Mouse (Mus musculus) testis, postnatal 14 days (tissue): ENCODE measurements around the gene Olfr143.

Source experiments
- DNase-seq: peaks from one replicate; pipeline ENCODE4 v3.0.0; 2021; ENCODE audit warnings: low spot score

Olfr143 gene

GRCm38 (mm10) chr9:38252474-38252873, at the start of gene Olfr143:
Gene Olfr143 (plus strand): TSS chr9:38252774.
- DNase-seq, result no peak

- no peak for DNase-seq
These were observed 44.5 kb upstream of the Olfr143 start, which contains the start of gene Olfr893 for GRCm38 (mm10) chr9:38208065-38208464. Gene Olfr893 (plus strand): TSS chr9:38208365.

DNA sequence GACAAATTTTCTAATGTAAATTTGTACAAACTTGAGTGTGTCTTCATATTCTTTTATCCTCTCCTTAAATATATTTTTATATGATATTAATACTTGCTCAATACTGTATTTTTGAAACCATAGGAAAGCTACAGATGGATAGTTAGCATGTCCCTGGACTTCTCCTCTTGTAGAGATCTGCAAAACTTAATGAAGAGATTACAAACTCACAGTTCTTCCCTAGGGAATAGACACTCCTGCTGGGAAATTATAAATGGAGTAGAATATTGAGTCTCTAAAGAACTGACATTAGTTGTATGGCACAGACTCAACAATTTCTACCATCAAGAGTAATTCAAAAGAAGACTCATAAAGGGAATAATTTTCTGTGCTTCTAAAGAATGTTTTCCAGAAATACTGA, 34.8 kb upstream of the Olfr143 start, which contains the start of gene Olfr894:
Gene Olfr894, plus strand, starts transcription at position 301 of the 400 bp plus-strand sequence.
- no peak for DNase-seq

- DNase-seq, result no peak
These were observed 15.0 kb downstream of the Olfr143 start, which contains the start of gene Olfr895 for GRCm38 (mm10) chr9:38267551-38267950. Gene Olfr895 (plus strand): TSS chr9:38267851.

- no peak for DNase-seq
These were observed 38.2 kb downstream of the Olfr143 start, which contains the start of gene Olfr896-ps1 for GRCm38 (mm10) chr9:38290807-38291206. Gene Olfr896-ps1 (plus strand): TSS chr9:38291107.
